8 mouse cellular contexts compared by ENCODE assay signal in genomic region chr8:12162921-12163705, GRCm38 (mm10).
A peak's percentile ranks its signal among the peaks of the same experiment; 100 is the strongest.
DNase-seq lines count a peak whose midpoint lies in the region; ATAC-seq lines count a peak whose summit lies in the region.

No protein-coding gene starts in this region.

- 20% methylated on average over 22 of the region's 22 CpGs for WGBS in heart, embryonic 11.5 days (ENCODE audit: insufficient replicate concordance)
- WGBS in hindbrain, embryonic 14.5 days: 12% methylated on average over 22 of the region's 22 CpGs
- 10% methylated on average over 22 of the region's 22 CpGs for WGBS in limb, embryonic 15.5 days

- intact Hi-C loops in heart, postnatal 36 days (cut with DNase I): no loop called here

- 0 out of 2 replicates have a peak, but pooled peaks cover 6% of the 10 kb centered on the region for H3K27me3 ChIP-seq in heart, embryonic 11.5 days (ENCODE audit: control insufficient read depth, insufficient read depth, low read length)
- peaks cover 44% of the 10 kb centered on the region for H3K27me3 ChIP-seq in hindbrain, embryonic 14.5 days (ENCODE audit: control insufficient read depth, insufficient read depth, low read length)
- peaks cover 17% of the 10 kb centered on the region for H3K27me3 ChIP-seq in limb, embryonic 15.5 days

- no peak overlapping the region for H3K27ac ChIP-seq in heart, embryonic 11.5 days (ENCODE audit: low read depth, low read length)
- no peak overlapping the region for H3K27ac ChIP-seq in hindbrain, embryonic 14.5 days
- no peak overlapping the region for H3K27ac ChIP-seq in limb, embryonic 15.5 days

- peak overlapping the region; percentile 57 for H3K4me2 ChIP-seq in heart, embryonic 11.5 days
- peak overlapping the region; percentile 45 for H3K4me2 ChIP-seq in hindbrain, embryonic 14.5 days (replicated peaks)
- H3K4me2 ChIP-seq in limb, embryonic 15.5 days: peak overlapping the region; percentile 43

- H3K36me3 ChIP-seq in heart, embryonic 11.5 days (ENCODE audit: control insufficient read depth, insufficient read depth, low read length): no peaks in the 10 kb centered on the region
- no peaks in the 10 kb centered on the region for H3K36me3 ChIP-seq in hindbrain, embryonic 14.5 days (replicated peaks; ENCODE audit: control insufficient read depth, insufficient read depth)
- no peaks in the 10 kb centered on the region for H3K36me3 ChIP-seq in limb, embryonic 15.5 days

- peak overlapping the region; percentile 3; the same call in 1 of the 2 replicates for H3K4me3 ChIP-seq in heart, embryonic 11.5 days (ENCODE audit: low read depth, low read length)
- H3K4me3 ChIP-seq in hindbrain, embryonic 14.5 days (replicated peaks; ENCODE audit: low read length): no peak overlapping the region
- H3K4me3 ChIP-seq in limb, embryonic 15.5 days: peak overlapping the region; percentile 21

- H3K9ac ChIP-seq in heart, embryonic 11.5 days (ENCODE audit: low read depth, low read length): no peak overlapping the region
- no peak overlapping the region for H3K9ac ChIP-seq in hindbrain, embryonic 14.5 days
- H3K9ac ChIP-seq in limb, embryonic 15.5 days: no peak overlapping the region

- H3K4me1 ChIP-seq in heart, embryonic 11.5 days (ENCODE audit: control insufficient read depth, insufficient read depth, low read length): no peaks in the 10 kb centered on the region
- H3K4me1 ChIP-seq in hindbrain, embryonic 14.5 days (replicated peaks; ENCODE audit: control insufficient read depth, insufficient read depth, low read length): peaks cover 29% of the 10 kb centered on the region
- peaks cover 15% of the 10 kb centered on the region for H3K4me1 ChIP-seq in limb, embryonic 15.5 days

- no peak for DNase-seq in heart, postnatal 36 days
- DNase-seq in embryo, embryonic 11 days: peak; percentile 30
- peak; percentile 55 for DNase-seq in hindbrain, embryonic 14.5 days (ENCODE audit: low spot score)
- DNase-seq in spleen, adult 12 weeks (ENCODE audit: low spot score): no peak
- no peak for DNase-seq in lung, postnatal 36 days

- H3K9me3 ChIP-seq in heart, embryonic 11.5 days (replicated peaks; ENCODE audit: control insufficient read depth, low read length): no peaks in the 10 kb centered on the region
- no peaks in the 10 kb centered on the region for H3K9me3 ChIP-seq in hindbrain, embryonic 14.5 days (ENCODE audit: control insufficient read depth, low read length)
- no peaks in the 10 kb centered on the region for H3K9me3 ChIP-seq in limb, embryonic 15.5 days

- ATAC-seq in heart, embryonic 11.5 days (replicated peaks; ENCODE audit: insufficient number of reproducible peaks, low FRiP score, low TSS enrichment): no peak
- no peak for ATAC-seq in hindbrain, embryonic 14.5 days (ENCODE audit: low FRiP score)
- no peak for ATAC-seq in limb, embryonic 15.5 days (ENCODE audit: insufficient number of reproducible peaks, low FRiP score, low TSS enrichment, low read depth)
- no peak for ATAC-seq in megakaryocyte-erythroid progenitor cell, adult 5-6 weeks (replicated peaks; ENCODE audit: low FRiP score, low TSS enrichment, poor library complexity, severe bottlenecking)

Comparison
In these comparisons a context has a peak if more than half of its experiments do, and no peak if none do; other contexts are left out.
1. DNase-seq: peak in embryo, embryonic 11 days (single experiment) and hindbrain, embryonic 14.5 days (single experiment); none in heart, postnatal 36 days (0 of 2), spleen, adult 12 weeks (single experiment) and lung, postnatal 36 days (single experiment).
2. Peak in every context shown above with its lines, with median percentiles within 50 percentile points of each other: H3K4me2 ChIP-seq.